Mouse (Mus musculus) CH12.LX (cell line): ENCODE results near the gene Zic1. TPM values are rescaled to one million over a fixed set of nuclear protein-coding genes. Genes with fewer than 3 reads are reported as not detected.

Experiments used
- DNase-seq: peaks from one replicate; pipeline ENCODE4 v3.0.0-alpha.2; 2013; ENCODE audit errors: extremely low read depth
- H3K27ac ChIP-seq: 2 replicates; pipeline ENCODE4 v1.5.1; 2012; ENCODE audit warnings: low read depth, mild to moderate bottlenecking, control low read depth, moderate library complexity; ENCODE audit not compliant: insufficient read depth
- H3K27me3 ChIP-seq: replicated peaks from 2 replicates; pipeline ENCODE3; 2012; ENCODE audit warnings: inconsistent platforms
- H3K36me3 ChIP-seq, 2 experiments: replicated peaks in 1 of 2; 2 replicates each; pipeline versions ENCODE3 to v1.6.1; 2012; ENCODE audit warnings: inconsistent platforms in 1 of 2, low read length in 1 of 2, mild to moderate bottlenecking in 1 of 2, mixed read lengths in 1 of 2, moderate library complexity in 1 of 2; ENCODE audit not compliant: control insufficient read depth in 1 of 2, insufficient read depth in 1 of 2
- H3K4me1 ChIP-seq, 2 experiments: 2 replicates each; pipeline ENCODE4 v1.6.1; 2012; ENCODE audit warnings: inconsistent platforms in 1 of 2, moderate library complexity in 1 of 2; ENCODE audit not compliant: insufficient read depth in 2 of 2, control insufficient read depth in 1 of 2
- H3K4me2 ChIP-seq: 2 replicates; pipeline ENCODE4 v1.6.1; 2012; ENCODE audit warnings: low read depth, mild to moderate bottlenecking, control low read depth; ENCODE audit not compliant: poor library complexity, insufficient read depth, severe bottlenecking
- H3K4me3 ChIP-seq, 3 experiments: fragments of 150-350 bp in 1 of 3; sonication (generic) in 1 of 3; replicated peaks in 1 of 3; 2 replicates each; pipeline versions ENCODE3 to v1.5.1; 2011 to 2012; ENCODE audit warnings: low read depth in 2 of 3, low read length in 2 of 3, mild to moderate bottlenecking in 2 of 3, moderate library complexity in 2 of 3, control low read depth in 1 of 3, improper control_type of control experiment in 1 of 3, inconsistent platforms in 1 of 3, mixed read lengths in 1 of 3; ENCODE audit not compliant: poor library complexity in 1 of 3
- H3K79me2 ChIP-seq: replicated peaks from 2 replicates; pipeline ENCODE4 v1.6.1; 2012; ENCODE audit warnings: mild to moderate bottlenecking, moderate library complexity; ENCODE audit not compliant: control insufficient read depth, poor library complexity, insufficient read depth, severe bottlenecking; ENCODE audit errors: extremely low read depth
- H3K9ac ChIP-seq: 2 replicates; pipeline ENCODE4 v1.6.1; 2012; ENCODE audit warnings: low read depth, mild to moderate bottlenecking, control low read depth, moderate library complexity; ENCODE audit not compliant: insufficient read depth
- H3K9me3 ChIP-seq: replicated peaks from 2 replicates; pipeline ENCODE3; 2012; ENCODE audit warnings: low read length, inconsistent platforms, mixed read lengths
- BHLHE40 ChIP-seq: IDR thresholded peaks from 2 replicates; pipeline ENCODE4 v1.6.1; 2011; ENCODE audit warnings: mild to moderate bottlenecking, low read depth, low read length, improper control_type of control experiment
- CHD1 ChIP-seq: IDR thresholded peaks from 2 replicates; pipeline ENCODE4 v1.6.1; 2012; ENCODE audit warnings: low read depth, low read length, improper control_type of control experiment, inconsistent platforms
- ELF1 ChIP-seq: IDR thresholded peaks from 2 replicates; pipeline ENCODE4 v1.6.1; 2014; ENCODE audit warnings: low read depth, mild to moderate bottlenecking, inconsistent platforms, low read length, improper control_type of control experiment
- EP300 ChIP-seq: IDR thresholded peaks from 2 replicates; pipeline ENCODE4 v1.6.1; 2011; ENCODE audit warnings: low read length, improper control_type of control experiment
- GABPA ChIP-seq: IDR thresholded peaks from 2 replicates; pipeline ENCODE4 v1.6.1; 2012; ENCODE audit warnings: low read depth, low read length, improper control_type of control experiment, inconsistent platforms; ENCODE audit not compliant: insufficient replicate concordance
- JUN ChIP-seq: IDR thresholded peaks from 2 replicates; pipeline ENCODE4 v1.6.1; 2011; ENCODE audit warnings: low read depth, mild to moderate bottlenecking, low read length, improper control_type of control experiment, moderate library complexity; ENCODE audit not compliant: insufficient read depth
- KAT2A ChIP-seq: IDR thresholded peaks from 2 replicates; pipeline ENCODE4 v1.6.1; 2012; ENCODE audit warnings: low read length, improper control_type of control experiment, inconsistent platforms; ENCODE audit not compliant: insufficient replicate concordance
- MAFK ChIP-seq: IDR thresholded peaks from 2 replicates; pipeline ENCODE4 v1.6.1; 2011; ENCODE audit warnings: low read length, improper control_type of control experiment; ENCODE audit not compliant: insufficient replicate concordance
- MAX ChIP-seq: IDR thresholded peaks from 2 replicates; pipeline ENCODE4 v1.6.1; 2011; ENCODE audit warnings: low read length, improper control_type of control experiment
- MAZ ChIP-seq: IDR thresholded peaks from 2 replicates; pipeline ENCODE4 v1.6.1; 2012; ENCODE audit warnings: low read depth, mild to moderate bottlenecking, inconsistent platforms, low read length, improper control_type of control experiment, moderate library complexity
- MEF2A ChIP-seq: IDR thresholded peaks from 2 replicates; pipeline ENCODE4 v1.6.1; 2014; ENCODE audit warnings: low read depth, mild to moderate bottlenecking, inconsistent platforms, low read length, improper control_type of control experiment, borderline replicate concordance
- MXI1 ChIP-seq: IDR thresholded peaks from 2 replicates; pipeline ENCODE4 v1.6.1; 2011; ENCODE audit warnings: mild to moderate bottlenecking, low read depth, low read length, improper control_type of control experiment
- NELFE ChIP-seq: IDR thresholded peaks from 2 replicates; pipeline ENCODE4 v1.6.1; 2011; ENCODE audit warnings: low read depth, low read length, improper control_type of control experiment
- NRF1 ChIP-seq: IDR thresholded peaks from 2 replicates; pipeline ENCODE4 v1.6.1; 2014; ENCODE audit warnings: low read depth, mild to moderate bottlenecking, inconsistent platforms, low read length, improper control_type of control experiment, moderate library complexity
- POLR2A ChIP-seq: IDR thresholded peaks from 2 replicates; pipeline ENCODE4 v1.6.1; 2011; ENCODE audit warnings: low read depth, mild to moderate bottlenecking, improper control_type of control experiment, low read length
- POLR2AphosphoS2 ChIP-seq: IDR thresholded peaks from 2 replicates; pipeline ENCODE4 v1.6.1; 2011; ENCODE audit warnings: low read depth, low read length, improper control_type of control experiment
- SIN3A ChIP-seq: IDR thresholded peaks from 2 replicates; pipeline ENCODE4 v1.6.1; 2012; ENCODE audit warnings: low read length, improper control_type of control experiment, inconsistent platforms
- SMC3 ChIP-seq: IDR thresholded peaks from 2 replicates; pipeline ENCODE4 v1.6.1; 2011; ENCODE audit warnings: low read depth, low read length, improper control_type of control experiment
- ZKSCAN1 ChIP-seq: IDR thresholded peaks from 2 replicates; pipeline ENCODE4 v1.6.1; 2012; ENCODE audit warnings: low read depth, inconsistent platforms, low read length, improper control_type of control experiment, borderline replicate concordance
- ZNF384 ChIP-seq: IDR thresholded peaks from 2 replicates; pipeline ENCODE4 v1.6.1; 2012; ENCODE audit warnings: low read depth, low read length, improper control_type of control experiment, inconsistent platforms
- dilution Hi-C: fragments of 300-500 bp; cut with MboI; formaldehyde crosslinking; loops from 2 replicates; pipeline ENCODE4 v1.14.3; 2020; ENCODE audit warnings: low sequenced_read_pairs; ENCODE audit not compliant: extremely low pct_unique_long_range_greater_than_20kb, extremely low pct_ligation_motif_present
- in situ Hi-C: fragments of 300-500 bp; cut with MboI; formaldehyde crosslinking; loops from 3 replicates; pipeline ENCODE4 v1.14.3; 2019; ENCODE audit warnings: low sequenced_read_pairs, low pct_ligation_motif_present, low pct_unique_long_range_greater_than_20kb, mixed read lengths
- polyA plus RNA-seq: library from polyadenylated mRNA; unstranded; fragments of >175 nt; gene quantifications from 2 replicates; pipeline ENCODE4 v1.2.1, GENCODE M21; 2012; ENCODE audit warnings: low read depth; ENCODE audit not compliant: insufficient read length
- total RNA-seq, 2 experiments: library from RNA; depleted of rRNA; stranded (reverse); fragments of 300-350 nt in 1 of 2; fragments of >200 nt in 1 of 2; gene quantifications; 2 replicates each; pipeline ENCODE4 v1.2.3; 2012 to 2014

The Zic1 gene
- total and polyA plus RNA-seq, 3 experiments = not detected

- H3K4me1 ChIP-seq = no peaks in the 10 kb centered on the region
- dilution Hi-C loops = no loop called here
- no peaks in the 10 kb centered on the region for H3K27me3 ChIP-seq
- H3K27ac ChIP-seq = no peak overlapping the region
- peaks cover 43% of the 10 kb centered on the region for H3K9me3 ChIP-seq
- no peaks in the 10 kb centered on the region for H3K36me3 ChIP-seq
- in situ Hi-C loops = no loop called here
- no peak overlapping the region for H3K4me3 ChIP-seq
- H3K4me2 ChIP-seq = no peak overlapping the region
- no peak overlapping the region for H3K9ac ChIP-seq
- no peak for TF ChIP-seq KAT2A
- no peak for TF ChIP-seq JUN
- TF ChIP-seq POLR2AphosphoS2 = no peak
- no peak for TF ChIP-seq MAX
- no peak for TF ChIP-seq SIN3A
- DNase-seq = no peak
- no peaks in the 10 kb centered on the region for H3K79me2 ChIP-seq
These were observed 27.9 kb upstream of the Zic1 start for GRCm38 (mm10) chr9:91393376-91394068.

DNA sequence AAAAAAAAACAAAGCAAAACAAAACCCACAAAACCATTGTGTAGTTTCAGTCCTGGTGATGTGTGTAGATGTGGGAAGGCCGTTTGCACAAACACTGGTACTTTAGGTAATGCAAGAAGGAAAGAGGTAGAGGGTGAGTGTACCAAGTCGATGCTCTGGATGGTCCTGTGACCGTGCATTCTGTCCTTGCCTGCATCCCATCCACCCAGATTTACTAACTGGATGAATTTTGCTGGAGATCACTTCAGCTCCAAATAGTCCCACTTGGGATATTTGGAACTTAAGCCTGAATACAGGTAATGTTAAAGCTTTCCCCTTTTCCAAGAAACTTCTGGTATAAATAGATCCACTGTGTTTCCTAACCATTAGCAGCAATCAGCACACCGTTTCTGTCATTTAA is 22.6 kb upstream of the Zic1 start:
- H3K27ac ChIP-seq = no peak overlapping the region
- in situ Hi-C loops (no loop called here), dilution Hi-C loops (no loop called here)
- no peaks in the 10 kb centered on the region for H3K79me2 ChIP-seq
- H3K27me3 ChIP-seq = no peaks in the 10 kb centered on the region
- DNase-seq = no peak
- H3K9me3 ChIP-seq = peaks cover 53% of the 10 kb centered on the region
- no peak overlapping the region for H3K9ac ChIP-seq
- H3K4me2 ChIP-seq = no peak overlapping the region
- H3K4me3 ChIP-seq = no peak overlapping the region
- no peaks in the 10 kb centered on the region for H3K36me3 ChIP-seq
- no peak for TF ChIP-seq GABPA
- TF ChIP-seq ELF1 = no peak
- no peak for TF ChIP-seq NELFE
- TF ChIP-seq POLR2A = no peak
- TF ChIP-seq EP300 = no peak
- TF ChIP-seq NRF1 = no peak
- TF ChIP-seq CHD1 = no peak
- no peak for TF ChIP-seq POLR2AphosphoS2
- no peak for TF ChIP-seq SMC3
- no peak for TF ChIP-seq MEF2A
- TF ChIP-seq, all 38 proteins: peak for 0
- H3K4me1 ChIP-seq = no peaks in the 10 kb centered on the region

DNA sequence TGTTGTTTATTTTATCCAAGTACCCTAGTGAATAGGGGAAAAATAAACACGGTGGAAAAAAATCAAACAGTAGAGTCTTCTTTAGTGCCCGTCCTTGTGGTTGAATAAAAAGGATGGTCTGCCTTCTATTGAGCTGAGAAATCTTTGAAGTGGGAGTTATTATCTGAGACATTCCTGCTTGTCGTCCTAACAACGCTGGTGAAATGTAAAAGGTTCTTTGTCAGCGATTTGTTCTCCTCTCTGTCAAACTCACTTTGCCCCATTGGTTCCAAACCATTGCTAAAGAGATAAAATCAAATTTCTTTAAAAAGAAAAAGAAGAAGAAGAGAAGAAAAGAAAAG is 22.1 kb upstream of the Zic1 start:
- H3K79me2 ChIP-seq = no peaks in the 10 kb centered on the region
- H3K9ac ChIP-seq = no peak overlapping the region
- no peak overlapping the region for H3K27ac ChIP-seq
- dilution Hi-C loops = no loop called here
- in situ Hi-C loops = no loop called here
- peaks cover 55% of the 10 kb centered on the region for H3K9me3 ChIP-seq
- no peak for DNase-seq
- TF ChIP-seq MAFK (no peak), BHLHE40 (no peak), MEF2A (no peak), ZNF384 (no peak), CHD1 (no peak), SIN3A (no peak), EP300 (no peak), MAZ (no peak), ZKSCAN1 (no peak), MXI1 (no peak)
- H3K36me3 ChIP-seq = no peaks in the 10 kb centered on the region
- no peak overlapping the region for H3K4me2 ChIP-seq
- no peaks in the 10 kb centered on the region for H3K27me3 ChIP-seq
- H3K4me1 ChIP-seq = no peaks in the 10 kb centered on the region
- no peak overlapping the region for H3K4me3 ChIP-seq
